Mouse (Mus musculus): ENCODE measurements around the gene Sprr2k. TPM values are rescaled to one million over a fixed set of nuclear protein-coding genes. Genes with fewer than 3 reads are reported as not detected.
"Not testable (repeated sequence)": the region's sequence is repeated elsewhere in the genome, so short reads cannot be mapped to it uniquely, and the experiment has no call there.

Sprr2k gene
- polyA plus RNA-seq, 1 experiment: 2.8 TPM

DNA sequence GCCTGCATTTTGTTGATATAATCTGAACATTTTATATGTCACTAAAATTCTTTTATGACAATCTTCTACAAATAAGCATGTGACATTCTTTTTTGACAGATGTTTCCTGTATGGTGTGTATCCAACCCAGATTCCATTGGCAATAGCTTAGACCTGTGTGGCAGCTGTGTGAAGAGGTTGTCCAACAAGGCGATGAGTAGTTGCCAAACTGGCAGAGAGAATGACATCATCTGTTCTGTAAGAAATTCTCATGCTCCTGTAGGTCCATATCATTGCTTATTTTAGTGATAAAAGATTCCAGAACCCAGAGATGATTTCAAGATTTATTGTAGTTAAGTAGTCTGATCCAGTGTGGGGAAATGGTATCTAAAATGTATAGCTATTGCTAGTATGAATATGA, 34.2 kb downstream of the Sprr2k start:
- Histone ChIP-seq H3K79me2 (ENCODE audit: control insufficient read depth, insufficient read depth) (no peaks in the 10 kb centered on the region), H3K36me3 (ENCODE audit: control insufficient read depth, insufficient read depth) (no peaks in the 10 kb centered on the region), H3K4me2 (ENCODE audit: low read depth) (no peak overlapping the region), H3K27me3 (ENCODE audit: control insufficient read depth, insufficient read depth, insufficient read length) (no peaks in the 10 kb centered on the region), H3K4me3 (no peak overlapping the region), H3ac (ENCODE audit: control insufficient read depth, insufficient read length) (no peak overlapping the region)
- TF ChIP-seq SRF (IDR thresholded peaks at IDR 0.05; ENCODE audit: control insufficient read depth, insufficient read length, low read depth): no peak
- TF ChIP-seq REST (IDR thresholded peaks at IDR 0.05; ENCODE audit: insufficient read depth, insufficient read length): no peak
- TF ChIP-seq CEBPB (IDR thresholded peaks at IDR 0.05; ENCODE audit: insufficient read depth, poor library complexity, severe bottlenecking): peak; percentile 47; the same call in 1 of the 2 replicates
- peak in 2 of 3 experiments; percentile 13 to 47 for TF ChIP-seq MYOD1 (IDR thresholded peaks at IDR 0.05; ENCODE audit: control insufficient read depth in 1 of 3, insufficient read length in 2 of 3, low read depth in 2 of 3)

DNA sequence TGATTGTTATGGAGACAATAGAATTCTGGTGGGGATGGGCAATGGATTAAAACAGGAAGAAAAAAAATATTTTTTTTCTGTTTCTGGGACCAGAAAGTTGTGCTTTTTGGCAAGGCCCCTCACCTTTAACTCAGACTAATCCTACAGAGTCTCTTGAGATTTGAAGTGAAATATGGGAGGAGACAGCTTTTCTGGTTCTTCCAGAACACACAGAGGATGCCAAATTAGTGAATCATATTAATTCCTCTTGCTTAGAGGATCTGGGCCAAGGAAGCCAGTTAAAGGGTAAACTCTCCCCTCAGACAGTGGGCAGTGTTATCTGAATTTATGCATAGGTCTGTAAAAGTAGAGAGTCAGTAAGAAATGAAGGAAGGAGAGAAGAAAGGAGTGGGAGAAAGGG, 35.0 kb downstream of the Sprr2k start:
- Histone ChIP-seq H3K27me3 (ENCODE audit: control insufficient read depth, insufficient read depth, insufficient read length) (no peaks in the 10 kb centered on the region), H3K4me3 (no peak overlapping the region), H3K79me2 (ENCODE audit: control insufficient read depth, insufficient read depth) (no peaks in the 10 kb centered on the region), H3K4me2 (ENCODE audit: low read depth) (peak overlapping the region; percentile 39), H3ac (ENCODE audit: control insufficient read depth, insufficient read length) (no peak overlapping the region), H3K36me3 (ENCODE audit: control insufficient read depth, insufficient read depth) (no peaks in the 10 kb centered on the region)
- no peak for TF ChIP-seq MAX (IDR thresholded peaks at IDR 0.05; ENCODE audit: low read depth)
- TF ChIP-seq MYOG (IDR thresholded peaks at IDR 0.05; ENCODE audit: control insufficient read depth in 1 of 3, insufficient read depth in 1 of 3, insufficient read length in 2 of 3, low read depth in 2 of 3): no peak
- no peak for TF ChIP-seq POLR2AphosphoS2 (IDR thresholded peaks at IDR 0.05; ENCODE audit: insufficient read length, low read depth)
- TF ChIP-seq REST (IDR thresholded peaks at IDR 0.05; ENCODE audit: insufficient read depth, insufficient read length): no peak
- TF ChIP-seq SRF (IDR thresholded peaks at IDR 0.05; ENCODE audit: control insufficient read depth, insufficient read length, low read depth): no peak
- no peak for TF ChIP-seq TCF3 (IDR thresholded peaks at IDR 0.05; ENCODE audit: insufficient read length, low read depth)
- no peak for TF ChIP-seq USF1 (IDR thresholded peaks at IDR 0.05; ENCODE audit: low read depth)
- TF ChIP-seq E2F4 (IDR thresholded peaks at IDR 0.05; ENCODE audit: insufficient read depth): no peak

DNA sequence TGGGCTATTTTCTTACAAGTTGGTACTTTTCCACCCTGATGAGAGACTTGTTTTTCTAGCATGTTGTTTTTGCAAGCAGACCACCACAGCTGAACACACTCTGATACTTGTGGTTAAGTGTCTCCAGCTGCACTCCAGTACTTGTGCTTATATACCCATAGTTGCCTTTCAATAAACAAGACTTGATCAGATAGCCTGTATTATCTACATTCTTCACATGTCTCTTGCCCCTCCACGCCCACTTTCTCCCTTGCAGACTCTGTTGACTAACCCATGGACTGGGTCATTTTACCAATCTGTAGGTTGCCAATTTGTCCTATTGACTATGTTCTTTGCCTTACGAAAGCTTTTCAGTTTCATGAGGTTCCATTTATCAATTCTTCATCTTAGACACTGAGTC, 37.7 kb downstream of the Sprr2k start:
- no peak overlapping the region for H3K4me3 ChIP-seq
- no peaks in the 10 kb centered on the region for H3K79me2 ChIP-seq (ENCODE audit: control insufficient read depth, insufficient read depth)
- H3ac ChIP-seq (ENCODE audit: control insufficient read depth, insufficient read length): no peak overlapping the region
- no peak overlapping the region for H3K4me2 ChIP-seq (ENCODE audit: low read depth)
- no peaks in the 10 kb centered on the region for H3K27me3 ChIP-seq (ENCODE audit: control insufficient read depth, insufficient read depth, insufficient read length)
- TF ChIP-seq POLR2AphosphoS2 (IDR thresholded peaks at IDR 0.05; ENCODE audit: insufficient read length, low read depth) (no peak), MYOG (IDR thresholded peaks at IDR 0.05; ENCODE audit: control insufficient read depth in 1 of 3, insufficient read depth in 1 of 3, insufficient read length in 2 of 3, low read depth in 2 of 3) (no peak), E2F4 (IDR thresholded peaks at IDR 0.05; ENCODE audit: insufficient read depth) (no peak), TCF12 (IDR thresholded peaks at IDR 0.05; ENCODE audit: insufficient read depth, poor library complexity, severe bottlenecking) (no peak), USF1 (IDR thresholded peaks at IDR 0.05; ENCODE audit: low read depth) (no peak), TCF3 (IDR thresholded peaks at IDR 0.05; ENCODE audit: insufficient read length, low read depth) (no peak), SRF (IDR thresholded peaks at IDR 0.05; ENCODE audit: control insufficient read depth, insufficient read length, low read depth) (no peak), MYOD1 (IDR thresholded peaks at IDR 0.05; ENCODE audit: control insufficient read depth in 1 of 3, insufficient read length in 2 of 3, low read depth in 2 of 3) (no peak)
- H3K36me3 ChIP-seq (ENCODE audit: control insufficient read depth, insufficient read depth): no peaks in the 10 kb centered on the region

DNA sequence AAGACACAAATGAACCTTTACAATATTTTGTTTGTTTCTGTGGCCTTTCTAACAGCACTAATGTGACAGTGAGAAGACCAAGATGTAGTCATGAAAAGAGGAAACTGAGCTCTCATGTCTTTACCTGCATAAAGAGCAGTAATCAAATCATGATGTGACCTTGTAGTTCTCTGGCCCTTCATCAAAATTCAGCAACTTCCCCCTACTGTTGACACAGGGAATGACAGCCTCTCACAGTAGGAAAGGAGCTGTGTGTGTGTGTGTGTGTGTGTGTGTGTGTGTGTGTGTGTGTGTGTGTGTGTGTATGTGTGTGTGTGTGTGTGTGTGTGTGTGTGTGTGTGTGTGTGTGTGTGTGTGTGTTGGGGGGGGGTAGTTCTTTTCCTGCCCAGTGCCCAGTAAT, 48.9 kb downstream of the Sprr2k start:
- not testable (repeated sequence) for H3K4me3 ChIP-seq; H3K79me2 ChIP-seq (ENCODE audit: control insufficient read depth, insufficient read depth); H3K36me3 ChIP-seq (ENCODE audit: control insufficient read depth, insufficient read depth); H3ac ChIP-seq (ENCODE audit: control insufficient read depth, insufficient read length); H3K27me3 ChIP-seq (ENCODE audit: control insufficient read depth, insufficient read depth, insufficient read length); H3K4me2 ChIP-seq (ENCODE audit: low read depth)

Other genes starting within 250 kb of the Sprr2k start
- not detected for gene Sprr2a1, start 216.8 kb upstream of the Sprr2k start, polyA plus RNA-seq (2012; fragmentation: generic; extraction: Trizol)
- gene Sprr2a2, start 216.7 kb upstream of the Sprr2k start, polyA plus RNA-seq (2012; fragmentation: generic; extraction: Trizol): 2.1 TPM
- gene Sprr2a3, start 147.2 kb upstream of the Sprr2k start, polyA plus RNA-seq (2012; fragmentation: generic; extraction: Trizol): 0.25 TPM
- gene Sprr2b, start 116.0 kb upstream of the Sprr2k start, polyA plus RNA-seq (2012; fragmentation: generic; extraction: Trizol): 0.06 TPM
- not detected for gene Sprr2d, start 93.4 kb upstream of the Sprr2k start, polyA plus RNA-seq (2012; fragmentation: generic; extraction: Trizol)
- gene Sprr2e, start 80.4 kb upstream of the Sprr2k start, polyA plus RNA-seq (2012; fragmentation: generic; extraction: Trizol): not detected
- gene Sprr2f, start 67.4 kb upstream of the Sprr2k start, polyA plus RNA-seq (2012; fragmentation: generic; extraction: Trizol): not detected
- 0.06 TPM for gene Sprr2h, start 46.9 kb upstream of the Sprr2k start, polyA plus RNA-seq (2012; fragmentation: generic; extraction: Trizol)
- gene Sprr2i, start 24.6 kb upstream of the Sprr2k start, polyA plus RNA-seq (2012; fragmentation: generic; extraction: Trizol): not detected
- not detected for gene Sprr2j-ps, start 14.5 kb upstream of the Sprr2k start, polyA plus RNA-seq (2012; fragmentation: generic; extraction: Trizol)
- 13.6 TPM for gene Gm9774, start 3.2 kb upstream of the Sprr2k start, polyA plus RNA-seq (2012; fragmentation: generic; extraction: Trizol)
- 0.05 TPM for gene Sprr1b, start 6.2 kb downstream of the Sprr2k start, polyA plus RNA-seq (2012; fragmentation: generic; extraction: Trizol)
- not detected for gene Sprr3, start 26.1 kb downstream of the Sprr2k start, polyA plus RNA-seq (2012; fragmentation: generic; extraction: Trizol)
- gene Sprr1a, start 53.3 kb downstream of the Sprr2k start, polyA plus RNA-seq (2012; fragmentation: generic; extraction: Trizol): 9.2 TPM
- gene Sprr4, start 67.9 kb downstream of the Sprr2k start, polyA plus RNA-seq (2012; fragmentation: generic; extraction: Trizol): not detected
- not detected for gene 2310046K23Rik, start 101.9 kb downstream of the Sprr2k start, polyA plus RNA-seq (2012; fragmentation: generic; extraction: Trizol)
- not detected for gene Ivl, start 141.2 kb downstream of the Sprr2k start, polyA plus RNA-seq (2012; fragmentation: generic; extraction: Trizol)
- gene Smcp, start 156.4 kb downstream of the Sprr2k start, polyA plus RNA-seq (2012; fragmentation: generic; extraction: Trizol): not detected
- gene 2210017I01Rik, start 174.9 kb downstream of the Sprr2k start, polyA plus RNA-seq (2012; fragmentation: generic; extraction: Trizol): not detected
- not detected for gene Lce6a, start 189.1 kb downstream of the Sprr2k start, polyA plus RNA-seq (2012; fragmentation: generic; extraction: Trizol)
- not detected for gene Lce1a1, start 215.7 kb downstream of the Sprr2k start, polyA plus RNA-seq (2012; fragmentation: generic; extraction: Trizol)
- gene Lce1b, start 224.3 kb downstream of the Sprr2k start, polyA plus RNA-seq (2012; fragmentation: generic; extraction: Trizol): not detected
- not detected for gene Lce1a2, start 237.7 kb downstream of the Sprr2k start, polyA plus RNA-seq (2012; fragmentation: generic; extraction: Trizol)
- not detected for gene Lce1c, start 246.7 kb downstream of the Sprr2k start, polyA plus RNA-seq (2012; fragmentation: generic; extraction: Trizol)